Mouse (Mus musculus) stomach, postnatal 0 days (tissue): ENCODE results near the gene Hoxc11.

Source experiments
- CTCF ChIP-seq: IDR thresholded peaks from 2 replicates; pipeline ENCODE4 v1.5.1; 2016; ENCODE audit warnings: antibody characterized with exemption, low read depth, mild to moderate bottlenecking, moderate library complexity
- EP300 ChIP-seq: optimal IDR thresholded peaks from 2 replicates; pipeline ENCODE3; 2016; ENCODE audit warnings: antibody characterized with exemption

DNA sequence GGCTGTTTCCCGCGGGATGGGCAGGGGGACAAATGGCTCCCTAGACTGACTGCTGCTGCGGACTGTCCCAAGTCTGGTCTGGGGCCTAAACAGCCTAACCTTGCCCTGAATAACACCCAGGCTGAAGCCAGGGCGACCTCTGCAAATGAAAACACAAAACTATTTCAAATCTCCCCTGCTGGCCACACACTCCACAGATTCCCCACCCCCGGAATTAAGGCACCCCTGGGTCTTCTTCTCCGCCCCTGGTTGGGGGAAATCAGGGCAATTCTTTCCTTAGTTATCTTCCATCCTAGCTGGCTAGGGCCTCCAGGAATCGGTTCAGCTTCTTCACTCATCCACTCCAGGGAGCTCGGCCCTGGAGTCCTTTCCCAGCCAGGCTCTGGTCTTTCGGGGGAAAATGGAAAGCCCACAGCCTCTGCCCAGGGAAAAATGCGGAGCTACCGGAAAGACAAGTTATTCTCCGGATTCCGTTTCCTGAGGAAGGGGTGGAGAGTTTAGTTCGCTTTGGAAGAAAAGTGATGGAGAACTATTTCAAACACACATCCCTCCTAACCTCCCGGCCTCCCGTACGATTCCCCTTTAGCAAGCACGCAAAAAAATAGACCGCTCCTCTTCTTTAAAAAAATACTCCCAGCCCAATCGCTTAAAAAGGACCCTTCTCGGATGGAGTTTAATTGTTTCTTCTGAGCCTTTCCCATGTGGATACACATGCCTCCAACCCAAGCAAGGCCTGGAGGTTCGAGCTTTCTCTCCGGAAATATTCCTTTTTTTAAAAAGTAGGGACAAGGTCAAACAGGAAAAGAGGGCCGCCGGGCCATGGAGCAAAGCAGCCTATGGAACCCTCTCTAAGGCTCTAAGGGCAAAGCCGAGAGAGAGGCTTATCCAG lies 11.0 kb downstream of the Hoxc11 start:
- TF ChIP-seq CTCF (no peak), EP300 (no peak)
